Mouse (Mus musculus) megakaryocyte, embryonic 14.5 days (primary cell): ENCODE data around the gene Pcf11. TPM values are rescaled to one million over a fixed set of nuclear protein-coding genes. Genes with fewer than 3 reads are reported as not detected.

Experiments used
- H3K27me3 ChIP-seq: replicated peaks from 2 replicates; pipeline ENCODE3; 2012; ENCODE audit warnings: inconsistent platforms
- H3K36me3 ChIP-seq: replicated peaks from 2 replicates; pipeline ENCODE3; 2012; ENCODE audit warnings: low read length, inconsistent platforms, mixed read lengths
- H3K4me1 ChIP-seq: 2 replicates; pipeline ENCODE4 v1.6.1; 2012; ENCODE audit warnings: inconsistent platforms
- H3K4me3 ChIP-seq: replicated peaks from 2 replicates; pipeline ENCODE3; 2012; ENCODE audit warnings: moderate library complexity, mild to moderate bottlenecking, inconsistent platforms
- H3K9me3 ChIP-seq: 2 replicates; pipeline ENCODE4 v1.6.1; 2012; ENCODE audit warnings: inconsistent platforms
- FLI1 ChIP-seq: IDR thresholded peaks from 2 replicates; pipeline ENCODE4 v1.6.1; 2012; ENCODE audit warnings: low read length, inconsistent platforms, mixed read lengths
- GATA1 ChIP-seq: IDR thresholded peaks from 3 replicates; pipeline ENCODE4 v1.6.1; 2012; ENCODE audit warnings: mixed read lengths, low read length, inconsistent platforms, borderline replicate concordance
- polyA plus RNA-seq: library from polyadenylated mRNA; stranded (reverse); fragments of >175 nt; gene quantifications from 2 replicates; pipeline ENCODE4 v1.2.3, GENCODE M21; 2012; ENCODE audit warnings: low replicate concordance; ENCODE audit not compliant: insufficient read depth

The Pcf11 gene
- polyA plus RNA-seq = 25.7 and 33.1 TPM in 2 replicates

DNA sequence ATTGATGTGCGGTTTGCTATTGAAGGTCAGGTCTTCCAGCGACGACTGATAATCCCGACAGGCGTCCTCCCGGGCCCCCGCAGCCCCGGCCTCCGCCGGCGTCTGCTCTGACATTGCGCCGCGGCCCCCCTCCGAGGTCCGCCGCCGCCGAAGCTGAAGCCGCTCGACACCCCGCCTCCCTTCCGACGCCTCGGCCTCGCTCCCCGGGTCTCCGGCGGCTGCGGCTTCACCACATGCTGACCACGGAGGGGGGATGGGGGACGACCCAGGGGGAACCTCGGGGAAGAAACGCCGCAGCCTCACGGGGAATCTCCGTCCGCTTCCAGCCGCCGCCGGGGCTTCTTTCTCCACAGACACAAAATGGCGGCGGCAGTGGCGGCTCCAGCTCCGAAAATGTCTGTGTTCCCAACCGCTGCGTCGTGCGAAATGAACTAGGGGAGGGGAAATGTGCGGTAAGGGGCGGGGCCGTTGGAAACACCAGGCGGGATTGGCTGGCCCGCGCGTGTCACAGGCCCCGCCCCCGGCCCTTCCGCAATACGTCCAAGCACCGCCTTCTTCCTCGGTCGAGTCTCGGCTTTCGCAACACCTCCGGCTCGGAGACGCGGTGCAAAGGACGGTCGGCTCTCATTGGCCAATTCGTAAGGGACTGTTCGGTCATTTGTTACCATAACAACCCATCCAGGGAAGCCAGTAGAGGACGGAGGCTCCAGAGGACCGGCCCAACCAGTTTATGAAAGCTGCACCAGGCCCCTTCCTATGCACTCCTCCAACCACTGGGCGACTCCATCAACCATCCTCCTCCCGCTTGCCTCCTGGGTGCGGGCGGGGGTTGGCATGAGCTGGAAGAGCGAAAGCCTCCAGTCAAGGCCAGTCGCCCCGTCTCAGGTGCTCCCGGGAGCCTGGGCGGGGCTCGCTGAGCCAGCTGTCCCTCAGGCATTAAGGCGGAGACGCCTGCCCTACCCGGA is at the start of gene Pcf11:
Gene Pcf11 (minus strand): TSS at position 428 of the 965 bp plus-strand sequence.
- Histone ChIP-seq H3K4me1 (peaks cover 25% of the 10 kb centered on the region), H3K27me3 (no peaks in the 10 kb centered on the region), H3K4me3 (peak within 1 kb of the TSS; percentile 98), H3K9me3 (peaks cover 5% of the 10 kb centered on the region), H3K36me3 (peaks cover 24% of the 10 kb centered on the region)
- TF ChIP-seq GATA1 = no peak
- TF ChIP-seq FLI1 = no peak

DNA sequence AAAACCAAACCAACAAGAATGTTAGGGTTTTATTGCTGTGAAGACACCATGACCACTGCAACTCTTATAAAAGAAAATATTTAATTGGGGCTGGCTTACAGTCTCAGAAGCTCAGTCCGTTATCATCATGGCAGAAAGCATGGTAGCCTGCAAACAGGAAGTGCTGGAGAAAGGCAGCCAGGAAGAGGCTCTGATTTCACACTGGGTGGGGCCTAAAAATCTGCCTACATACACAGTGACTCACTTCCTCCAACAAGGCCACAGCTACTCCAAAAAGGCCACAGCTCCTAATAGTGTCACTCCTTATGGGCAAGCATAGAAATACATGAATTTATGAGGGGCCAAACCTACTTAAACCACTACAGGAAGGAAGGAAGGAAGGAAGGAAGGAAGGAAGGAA is 45.3 kb upstream of the Pcf11 start:
- Histone ChIP-seq H3K4me3 (no peak overlapping the region), H3K9me3 (peaks cover 12% of the 10 kb centered on the region), H3K4me1 (peaks cover 3% of the 10 kb centered on the region; the same call in 1 of the 2 replicates), H3K36me3 (no peaks in the 10 kb centered on the region), H3K27me3 (peaks cover 16% of the 10 kb centered on the region)
- no peak for TF ChIP-seq GATA1
- no peak for TF ChIP-seq FLI1

DNA sequence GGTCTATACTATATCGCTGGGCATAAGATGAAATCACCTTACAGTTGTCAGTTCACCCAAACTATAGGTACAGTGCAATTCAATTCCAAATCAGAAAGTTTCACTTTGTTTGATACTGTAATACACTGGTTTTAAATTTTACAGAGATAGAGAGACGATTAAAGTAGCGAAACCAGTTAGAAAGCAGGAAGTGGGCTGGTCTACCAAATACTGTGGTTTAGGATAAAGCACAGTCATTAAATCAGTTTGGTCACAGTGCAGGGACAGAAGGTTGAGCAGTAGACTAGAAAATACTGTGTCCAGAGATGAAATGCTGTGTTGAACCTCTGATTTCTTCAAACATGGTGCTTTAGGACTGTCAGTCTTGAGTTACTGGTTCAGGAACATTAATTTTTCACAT is 41.9 kb upstream of the Pcf11 start:
- peaks cover 27% of the 10 kb centered on the region for H3K27me3 ChIP-seq
- no peak overlapping the region for H3K4me3 ChIP-seq
- H3K4me1 ChIP-seq = no peaks in the 10 kb centered on the region
- H3K36me3 ChIP-seq = no peaks in the 10 kb centered on the region
- H3K9me3 ChIP-seq = peaks cover 12% of the 10 kb centered on the region
- no peak for TF ChIP-seq FLI1
- TF ChIP-seq GATA1 = no peak

DNA sequence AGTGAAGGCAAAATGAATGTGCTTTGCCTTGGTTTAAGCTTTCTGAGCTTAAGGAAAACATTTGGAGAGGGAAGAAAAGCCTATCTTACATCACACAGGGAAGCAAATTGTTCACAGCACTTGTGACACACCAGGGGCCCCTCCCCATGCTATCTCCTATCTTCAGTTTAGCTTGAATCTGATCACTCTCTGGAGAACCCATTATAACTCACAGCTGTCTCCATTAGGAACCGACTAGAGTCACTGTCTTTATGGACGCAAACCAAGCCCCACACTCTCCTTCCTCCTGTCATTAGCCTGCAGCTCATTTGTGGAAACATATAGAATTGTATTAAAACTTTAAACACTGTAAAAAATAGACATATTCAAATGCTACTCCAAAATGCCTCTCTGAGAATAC is 39.8 kb upstream of the Pcf11 start:
- Histone ChIP-seq H3K4me1 (peaks cover 7% of the 10 kb centered on the region; the same call in 1 of the 2 replicates), H3K4me3 (no peak overlapping the region), H3K9me3 (0 out of 2 replicates have a peak, but pooled peaks cover 8% of the 10 kb centered on the region), H3K27me3 (peaks cover 30% of the 10 kb centered on the region), H3K36me3 (no peaks in the 10 kb centered on the region)
- TF ChIP-seq FLI1 (no peak), GATA1 (no peak)

GRCm38 (mm10) chr7:92706711-92707110 is 37.0 kb upstream of the Pcf11 start:
- TF ChIP-seq FLI1 = no peak
- TF ChIP-seq GATA1 = no peak

GRCm38 (mm10) chr7:92705534-92705933 is 35.8 kb upstream of the Pcf11 start:
- TF ChIP-seq FLI1 (no peak), GATA1 (no peak)
- Histone ChIP-seq H3K4me3 (no peak overlapping the region), H3K9me3 (no peaks in the 10 kb centered on the region), H3K4me1 (peaks cover 22% of the 10 kb centered on the region), H3K27me3 (peaks cover 21% of the 10 kb centered on the region), H3K36me3 (no peaks in the 10 kb centered on the region)

More at GRCm38 (mm10) chr7:92706711-92707110, 37.0 kb upstream of the Pcf11 start:
- Histone ChIP-seq H3K36me3 (no peaks in the 10 kb centered on the region), H3K9me3 (no peaks in the 10 kb centered on the region), H3K27me3 (peaks cover 28% of the 10 kb centered on the region), H3K4me1 (peaks cover 22% of the 10 kb centered on the region), H3K4me3 (no peak overlapping the region)

DNA sequence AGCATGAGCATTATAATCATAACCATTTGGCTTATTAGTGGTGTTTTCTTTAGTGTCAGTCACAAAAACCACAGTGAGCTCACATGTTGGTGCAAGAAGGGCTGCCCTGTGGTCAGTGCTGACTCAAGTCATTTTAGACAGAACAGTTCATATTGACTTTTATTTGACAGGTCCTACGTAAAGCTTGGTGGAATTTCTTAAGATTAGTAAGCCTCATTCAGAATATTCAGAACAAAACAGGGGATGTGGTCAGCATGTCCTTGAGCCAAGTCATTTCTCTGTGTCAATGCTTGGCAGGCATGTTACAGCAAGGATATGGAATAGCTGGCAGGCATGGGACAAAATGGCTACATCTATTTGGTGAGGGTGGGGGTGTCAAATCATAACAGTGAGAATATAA is 33.9 kb upstream of the Pcf11 start:
- no peaks in the 10 kb centered on the region for H3K36me3 ChIP-seq
- H3K9me3 ChIP-seq = no peaks in the 10 kb centered on the region
- H3K4me1 ChIP-seq = peaks cover 25% of the 10 kb centered on the region
- no peak overlapping the region for H3K4me3 ChIP-seq
- peaks cover 18% of the 10 kb centered on the region for H3K27me3 ChIP-seq
- no peak for TF ChIP-seq GATA1
- TF ChIP-seq FLI1 = no peak

DNA sequence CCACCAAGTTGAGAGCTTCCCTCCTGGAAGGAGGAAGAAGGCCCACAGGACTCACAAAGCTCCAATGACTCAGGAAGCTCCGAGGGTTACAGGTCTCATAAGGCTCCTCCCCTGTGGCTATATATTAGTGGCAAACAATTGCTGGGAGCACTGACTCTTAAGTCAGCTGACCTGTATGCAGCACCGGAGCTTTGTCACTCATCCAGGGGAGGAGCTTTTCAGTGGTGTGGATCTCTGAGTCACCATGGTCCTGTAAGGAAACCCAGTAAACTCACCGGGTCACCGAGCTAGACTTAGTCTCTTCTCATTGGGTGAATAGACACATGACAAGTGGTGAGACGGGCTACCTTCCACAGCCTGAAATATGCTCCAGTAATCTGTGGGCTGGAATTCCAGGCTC is 29.0 kb upstream of the Pcf11 start:
- Histone ChIP-seq H3K27me3 (peaks cover 4% of the 10 kb centered on the region), H3K36me3 (no peaks in the 10 kb centered on the region), H3K9me3 (peaks cover 4% of the 10 kb centered on the region), H3K4me1 (peaks cover 19% of the 10 kb centered on the region), H3K4me3 (no peak overlapping the region)
- TF ChIP-seq FLI1 (no peak), GATA1 (no peak)

DNA sequence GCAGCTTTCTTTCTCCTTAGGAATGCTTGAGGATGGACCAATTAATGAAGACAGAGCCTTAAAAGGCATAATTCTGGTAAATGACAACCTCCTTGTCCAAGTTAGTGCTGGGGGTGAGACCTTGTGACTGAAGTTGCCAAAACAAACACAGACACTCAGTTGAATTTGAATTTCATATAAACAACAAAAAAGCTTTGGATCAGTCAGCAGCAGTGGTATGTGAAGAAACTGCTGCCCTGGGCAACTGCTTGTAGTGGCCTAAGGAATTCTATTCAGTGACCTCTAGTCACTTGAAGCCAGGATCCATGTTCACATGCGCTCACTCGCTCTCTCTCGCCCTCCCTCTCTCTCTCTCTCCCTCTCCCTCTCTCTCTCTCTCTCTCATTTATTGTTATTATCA is 26.7 kb upstream of the Pcf11 start:
- Histone ChIP-seq H3K4me1 (peaks cover 6% of the 10 kb centered on the region), H3K4me3 (no peak overlapping the region), H3K36me3 (no peaks in the 10 kb centered on the region), H3K27me3 (no peaks in the 10 kb centered on the region), H3K9me3 (peaks cover 4% of the 10 kb centered on the region)
- TF ChIP-seq GATA1 (no peak), FLI1 (no peak)

- TF ChIP-seq FLI1 (no peak), GATA1 (no peak)
- no peaks in the 10 kb centered on the region for H3K4me1 ChIP-seq
Measured at GRCm38 (mm10) chr7:92689101-92689500, 19.4 kb upstream of the Pcf11 start.

More at GRCm38 (mm10) chr7:92689101-92689500, 19.4 kb upstream of the Pcf11 start:
- Histone ChIP-seq H3K36me3 (no peaks in the 10 kb centered on the region), H3K4me3 (no peak overlapping the region), H3K27me3 (peaks cover 18% of the 10 kb centered on the region), H3K9me3 (peaks cover 5% of the 10 kb centered on the region)
